Mouse (Mus musculus): ENCODE data around the gene Rabif. TPM values are rescaled to one million over a fixed set of nuclear protein-coding genes. Genes with fewer than 3 reads are reported as not detected.

The Rabif gene
- polyA plus RNA-seq, 1 experiment, result 22.7 TPM

DNA sequence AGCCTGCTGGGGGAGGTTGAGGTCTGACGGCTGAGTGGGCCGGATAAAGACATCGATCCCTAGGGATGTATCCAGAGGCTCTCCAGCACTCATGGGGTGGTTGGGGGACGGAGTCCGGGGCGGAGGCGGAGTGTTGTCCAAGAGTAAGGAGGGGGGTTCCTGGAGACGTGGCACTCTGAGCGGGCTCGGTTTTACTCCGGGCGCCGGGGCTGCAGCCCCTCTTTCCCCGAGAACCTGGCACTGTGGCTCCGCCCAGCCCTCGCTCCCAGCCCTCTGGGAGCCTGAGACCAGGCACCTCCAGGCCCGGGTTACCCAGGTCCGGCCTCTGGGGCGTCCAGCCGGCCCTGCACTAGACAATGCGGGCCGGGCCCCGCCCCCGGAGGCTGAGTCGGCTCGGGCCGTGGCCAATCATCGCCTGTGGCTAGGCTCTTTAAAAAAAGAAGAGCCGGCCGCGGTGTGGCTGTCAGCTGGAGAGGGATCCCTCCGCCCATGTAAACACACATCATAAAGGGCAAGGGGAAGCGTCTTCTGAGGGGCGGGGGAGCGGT lies 62.3 kb downstream of the Rabif start:
- TF ChIP-seq CTCF (IDR thresholded peaks at IDR 0.05; ENCODE audit: low read depth, low read length), result no peak
- no peak for TF ChIP-seq POLR2A (IDR thresholded peaks at IDR 0.05; ENCODE audit: insufficient read depth, low read length)
- TF ChIP-seq EP300 (IDR thresholded peaks at IDR 0.05; ENCODE audit: insufficient read depth, low read depth, low read length), result 0 out of 2 replicates have a peak, but pooled peaks have one; percentile 4
- Histone ChIP-seq H3K9ac (ENCODE audit: low read depth, poor library complexity, severe bottlenecking) (peak overlapping the region; percentile 72), H3K4me3 (ENCODE audit: low read depth, low read length) (peak overlapping the region; percentile 69), H3K4me1 (ENCODE audit: control insufficient read depth, insufficient read depth, low read length) (peaks cover 2% of the 10 kb centered on the region), H3K27ac (ENCODE audit: insufficient read depth, low read length) (peak overlapping the region; percentile 17), H3K9me3 (replicated peaks; ENCODE audit: control insufficient read depth, insufficient read depth, low read length, poor library complexity, severe bottlenecking) (no peaks in the 10 kb centered on the region), H3K27me3 (ENCODE audit: control insufficient read depth, insufficient read depth, low read length, poor library complexity, severe bottlenecking) (no peaks in the 10 kb centered on the region), H3K36me3 (ENCODE audit: control insufficient read depth, insufficient read depth, low read length, poor library complexity, severe bottlenecking) (no peaks in the 10 kb centered on the region)

Other genes with a start within 250 kb of the Rabif start
- not detected in 2 replicates for gene Myog, start 204.7 kb upstream of the Rabif start, polyA plus RNA-seq (2011; ENCODE audit: insufficient read depth, insufficient read length, low read depth, missing spikeins)
- gene Ppfia4, start 161.7 kb upstream of the Rabif start, polyA plus RNA-seq (2011; ENCODE audit: insufficient read depth, insufficient read length, low read depth, missing spikeins), result 8.8 and 11.0 TPM in 2 replicates
- 105 and 110 TPM in 2 replicates for gene Tmem183a, start 132.7 kb upstream of the Rabif start, polyA plus RNA-seq (2011; ENCODE audit: insufficient read depth, insufficient read length, low read depth, missing spikeins)
- gene 4933406M09Rik, start 108.7 kb upstream of the Rabif start, polyA plus RNA-seq (2011; ENCODE audit: insufficient read depth, insufficient read length, low read depth, missing spikeins), result not detected in 2 replicates
- 70.8 and 81.3 TPM in 2 replicates for gene Cyb5r1, start 89.1 kb upstream of the Rabif start, polyA plus RNA-seq (2011; ENCODE audit: insufficient read depth, insufficient read length, low read depth, missing spikeins)
- 118 and 119 TPM in 2 replicates for gene Adipor1, start 79.3 kb upstream of the Rabif start, polyA plus RNA-seq (2011; ENCODE audit: insufficient read depth, insufficient read length, low read depth, missing spikeins)
- 42.9 and 46.5 TPM in 2 replicates for gene Klhl12, start 39.1 kb upstream of the Rabif start, polyA plus RNA-seq (2011; ENCODE audit: insufficient read depth, insufficient read length, low read depth, missing spikeins)
- gene Mgat4e, start 55.0 kb downstream of the Rabif start, polyA plus RNA-seq (2011; ENCODE audit: insufficient read depth, insufficient read length, low read depth, missing spikeins), result 1.3 and 1.6 TPM in 2 replicates
- 161 and 181 TPM in 2 replicates for gene Kdm5b, start 65.5 kb downstream of the Rabif start, polyA plus RNA-seq (2011; ENCODE audit: insufficient read depth, insufficient read length, low read depth, missing spikeins)
- gene Syt2, start 152.0 kb downstream of the Rabif start, polyA plus RNA-seq (2011; ENCODE audit: insufficient read depth, insufficient read length, low read depth, missing spikeins), result 0.12 TPM in 1 of 2 replicates, not detected in the other

Measured in ES-Bruce4 (cell line).